In the genomic region with DNA sequence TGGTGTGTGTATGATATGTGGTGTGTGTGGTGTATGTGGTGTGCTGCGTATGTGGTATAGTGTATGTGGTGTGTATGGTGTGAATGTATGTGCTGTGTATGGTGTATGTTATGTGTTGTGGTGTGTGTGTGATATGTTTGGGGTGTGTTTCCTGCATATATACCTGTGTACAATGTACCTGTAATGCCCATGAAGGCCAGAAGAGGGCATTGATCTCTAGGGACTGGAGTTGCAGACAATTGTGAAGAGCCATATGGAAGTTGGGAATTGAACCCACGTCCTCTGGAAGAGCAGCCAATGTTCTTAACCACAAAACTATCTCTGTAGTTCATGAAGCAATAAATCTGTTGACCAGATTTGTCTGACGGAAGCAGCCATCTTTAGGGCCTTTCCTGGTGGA, we compare ENCODE assay signal across 18 mouse cellular contexts. TPM values are rescaled to one million over a fixed set of nuclear protein-coding genes. Genes with fewer than 3 reads are reported as not detected.
DNase-seq lines count a peak whose midpoint lies in the region; ATAC-seq lines count a peak whose summit lies in the region.
"Had no signal": no experiment of that assay in that cellular context is flagged by ENCODE, and none has a peak within 500 bp of the region (broad histone marks: within the 10 kb centered on the region; RNA-seq: fewer than 3 reads in every experiment).

No protein-coding gene starts in this region.

- peaks cover 52% of the 10 kb centered on the region for H3K4me1 ChIP-seq in megakaryocyte, embryonic 14.5 days
- H3K4me1 ChIP-seq: liver, embryonic 15.5 days had no signal

- H3K36me3 ChIP-seq in megakaryocyte, embryonic 14.5 days (replicated peaks; ENCODE audit: low read length), result no peaks in the 10 kb centered on the region
- H3K36me3 ChIP-seq: embryonic facial prominence, embryonic 13.5 days; liver, embryonic 15.5 days; midbrain, embryonic 13.5 days; neural tube, embryonic 12.5 days had no signal

- peak; percentile 33 for DNase-seq in adrenal gland, postnatal 14 days
- DNase-seq in adrenal gland, postnatal 36 days, result no peak
- peak; percentile 33 for DNase-seq in kidney, postnatal 10 days
- no peak for DNase-seq in kidney, postnatal 4 days
- no peak for DNase-seq in urinary bladder, postnatal 36 days (ENCODE audit: low spot score in 2 of 2)
- DNase-seq: B cell, adult 2 months; cerebellum, adult 8-10 months; retina, postnatal 1 day; spleen, adult 18-20 months; thymus, adult 18-20 months had no signal

- peaks cover 35% of the 10 kb centered on the region for H3K27me3 ChIP-seq in megakaryocyte, embryonic 14.5 days (replicated peaks)
- H3K27me3 ChIP-seq: embryonic facial prominence, embryonic 13.5 days; liver, embryonic 15.5 days; neural tube, embryonic 12.5 days had no signal

- H3K4me3 ChIP-seq in megakaryocyte, embryonic 14.5 days (replicated peaks), result peak overlapping the region; percentile 46
- H3K4me3 ChIP-seq: embryonic facial prominence, embryonic 13.5 days; liver, embryonic 15.5 days; midbrain, embryonic 13.5 days; neural tube, embryonic 12.5 days had no signal

- no peak for ATAC-seq in megakaryocyte, adult 5-6 weeks (ENCODE audit: poor library complexity, severe bottlenecking)
- 0 out of 2 replicates have a peak, but pooled peaks have one; percentile 15 for ATAC-seq in megakaryocyte progenitor cell, adult 5-6 weeks (replicated peaks; ENCODE audit: poor library complexity)
- ATAC-seq: forebrain, embryonic 14.5 days; midbrain, embryonic 13.5 days had no signal

- no peaks in the 10 kb centered on the region for H3K9me3 ChIP-seq in megakaryocyte, embryonic 14.5 days
- H3K9me3 ChIP-seq: embryonic facial prominence, embryonic 13.5 days; liver, embryonic 15.5 days; midbrain, embryonic 13.5 days; neural tube, embryonic 12.5 days had no signal

RNA-seq across cellular contexts. Expression of a gene that starts 15.1 kb away (rescaled TPM):
- 0.30 and 0.75 TPM in 2 replicates for total RNA-seq in adrenal gland, postnatal 14 days (2021)
- under 1 TPM; 0.49 to 0.96 TPM for total RNA-seq in adrenal gland, postnatal 36 days (2021)
- polyA plus RNA-seq in megakaryocyte, embryonic 14.5 days (2012; ENCODE audit: insufficient read depth, low replicate concordance), result not detected in 2 replicates
- total RNA-seq in megakaryocyte, adult 5-6 weeks (2015), result not detected in 2 replicates
- not detected in 2 replicates for total RNA-seq in megakaryocyte, adult 5-6 weeks (2017)
- total RNA-seq in megakaryocyte progenitor cell, adult 5-6 weeks (2015), result not detected in 2 replicates
- total RNA-seq in megakaryocyte progenitor cell, adult 5-6 weeks (2017), result not detected in 2 replicates

Comparison
In these comparisons a context has a peak if more than half of its experiments do, and no peak if none do; other contexts are left out.
1. DNase-seq: peak in adrenal gland, postnatal 14 days (single experiment) and kidney, postnatal 10 days (single experiment); none in adrenal gland, postnatal 36 days (0 of 2), kidney, postnatal 4 days (0 of 2) and urinary bladder, postnatal 36 days (0 of 2).